Mouse (Mus musculus) cerebellum, postnatal 14 days (tissue): ENCODE measurements around the gene Gm44596.
A peak's percentile ranks its signal among the peaks of the same experiment; 100 is the strongest.

ENCODE experiments used
- DNase-seq, 2 experiments: peaks; one replicate each; pipeline ENCODE4 v3.0.0; 2021; ENCODE audit warnings: mixed read lengths in 2 of 2

Gene Gm44596

GRCm38 (mm10) chr6:128375192-128375591, at the start of gene Gm44596, which contains the start of gene Tex52:
Gene Gm44596 (plus strand): TSS chr6:128375503.
Gene Tex52 (plus strand): TSS chr6:128375456.
- DNase-seq: no peak

GRCm38 (mm10) chr6:128334397-128335124, 40.7 kb upstream of the Gm44596 start:
- DNase-seq: peak; percentile 86 to 93

GRCm38 (mm10) chr6:128337467-128337866, 37.8 kb upstream of the Gm44596 start:
- DNase-seq: no peak

GRCm38 (mm10) chr6:128338876-128339275, 36.4 kb upstream of the Gm44596 start:
- no peak for DNase-seq

GRCm38 (mm10) chr6:128341956-128342723, 33.2 kb upstream of the Gm44596 start:
- no peak for DNase-seq

- no peak for DNase-seq
Observed at GRCm38 (mm10) chr6:128345623-128346022, 29.7 kb upstream of the Gm44596 start.

- DNase-seq: no peak
Observed at GRCm38 (mm10) chr6:128346782-128347181, 28.5 kb upstream of the Gm44596 start.

GRCm38 (mm10) chr6:128349711-128350110, 25.6 kb upstream of the Gm44596 start:
- no peak for DNase-seq

- no peak for DNase-seq
Observed at GRCm38 (mm10) chr6:128354140-128354539, 21.2 kb upstream of the Gm44596 start.

- peak; percentile 60 to 62 for DNase-seq
Observed at GRCm38 (mm10) chr6:128355201-128355681, 20.1 kb upstream of the Gm44596 start.

GRCm38 (mm10) chr6:128355726-128356416, 19.4 kb upstream of the Gm44596 start, which contains the start of gene Tulp3:
Gene Tulp3 (minus strand): TSS chr6:128355851.
- DNase-seq: peak; percentile 99 to 100

GRCm38 (mm10) chr6:128358999-128359398, 16.3 kb upstream of the Gm44596 start:
- DNase-seq: peak; percentile 86

- DNase-seq: no peak
Observed at GRCm38 (mm10) chr6:128361901-128362300, 13.4 kb upstream of the Gm44596 start.

GRCm38 (mm10) chr6:128362381-128363006, 12.8 kb upstream of the Gm44596 start, which contains the start of the genes Rhno1 and Foxm1:
Gene Rhno1 (minus strand): TSS chr6:128362911.
Gene Foxm1 (plus strand): TSS chr6:128362967.
- peak; percentile 89 to 90 for DNase-seq

- no peak for DNase-seq
Observed at GRCm38 (mm10) chr6:128363007-128363825, 12.1 kb upstream of the Gm44596 start.

GRCm38 (mm10) chr6:128364721-128365120, 10.6 kb upstream of the Gm44596 start:
- DNase-seq: no peak

- DNase-seq: no peak
Observed at GRCm38 (mm10) chr6:128366466-128366865, 8.8 kb upstream of the Gm44596 start.

GRCm38 (mm10) chr6:128370040-128370439, 5.3 kb upstream of the Gm44596 start:
- peak; percentile 31 to 32 for DNase-seq

- DNase-seq: no peak
Observed at GRCm38 (mm10) chr6:128376371-128377085, 1.2 kb downstream of the Gm44596 start.

- no peak for DNase-seq
Observed at GRCm38 (mm10) chr6:128379636-128380035, 4.3 kb downstream of the Gm44596 start.
